Mouse (Mus musculus) embryonic facial prominence, embryonic 15.5 days (tissue): ENCODE results near the gene Pde4c. TPM values are rescaled to one million over a fixed set of nuclear protein-coding genes. Genes with fewer than 3 reads are reported as not detected.
A peak's percentile ranks its signal among the peaks of the same experiment; 100 is the strongest.

Source experiments
- ATAC-seq: fragments of 200-750 bp; cut with Nextera tagmentation; 2 replicates; pipeline ENCODE4 v1.8.0; 2017; ENCODE audit warnings: low read depth, moderate TSS enrichment; ENCODE audit not compliant: insufficient number of reproducible peaks, low FRiP score, low TSS enrichment
- H3K27ac ChIP-seq: fragments of 300-500 bp; sonication (generic); replicated peaks from 2 replicates; pipeline ENCODE4 v1.5.1; 2015; ENCODE audit warnings: mild to moderate bottlenecking, inconsistent platforms
- H3K27me3 ChIP-seq: fragments of 300-500 bp; sonication (generic); 2 replicates; pipeline ENCODE4 v1.6.1; 2015; ENCODE audit warnings: inconsistent platforms
- H3K36me3 ChIP-seq: fragments of 300-500 bp; sonication (generic); 2 replicates; pipeline ENCODE4 v1.6.1; 2015; ENCODE audit warnings: mild to moderate bottlenecking, inconsistent platforms
- H3K4me1 ChIP-seq: fragments of 300-500 bp; sonication (generic); 2 replicates; pipeline ENCODE4 v1.6.1; 2015; ENCODE audit warnings: inconsistent platforms
- H3K4me2 ChIP-seq: fragments of 300-500 bp; sonication (generic); replicated peaks from 2 replicates; pipeline ENCODE4 v1.6.1; 2015; ENCODE audit warnings: mild to moderate bottlenecking, inconsistent platforms
- H3K4me3 ChIP-seq: fragments of 300-500 bp; sonication (generic); replicated peaks from 2 replicates; pipeline ENCODE4 v1.5.1; 2015; ENCODE audit warnings: mild to moderate bottlenecking, inconsistent platforms
- H3K9ac ChIP-seq: fragments of 300-500 bp; sonication (generic); 2 replicates; pipeline ENCODE4 v1.6.1; 2015; ENCODE audit warnings: inconsistent platforms
- H3K9me3 ChIP-seq: fragments of 300-500 bp; sonication (generic); replicated peaks from 2 replicates; pipeline ENCODE4 v1.6.1; 2016; ENCODE audit warnings: inconsistent platforms
- WGBS: fragments of 180-500 bp; shearing (Covaris S2); methylation state at CpG from one replicate; pipeline ENCODE4 v1.1.7; 2015; 5-methylcytosine and 5-hydroxymethylcytosine counted together
- polyA plus RNA-seq: library from polyadenylated mRNA; unstranded; fragments of >200 nt; fragmentation: Nextera tagmentation; extraction: Ambion mirVana; gene quantifications from 2 replicates; pipeline ENCODE4 v1.2.1, GENCODE M21; 2015

Gene Pde4c
- polyA plus RNA-seq, 1 experiment from 2014 or later = 0.29 TPM

DNA sequence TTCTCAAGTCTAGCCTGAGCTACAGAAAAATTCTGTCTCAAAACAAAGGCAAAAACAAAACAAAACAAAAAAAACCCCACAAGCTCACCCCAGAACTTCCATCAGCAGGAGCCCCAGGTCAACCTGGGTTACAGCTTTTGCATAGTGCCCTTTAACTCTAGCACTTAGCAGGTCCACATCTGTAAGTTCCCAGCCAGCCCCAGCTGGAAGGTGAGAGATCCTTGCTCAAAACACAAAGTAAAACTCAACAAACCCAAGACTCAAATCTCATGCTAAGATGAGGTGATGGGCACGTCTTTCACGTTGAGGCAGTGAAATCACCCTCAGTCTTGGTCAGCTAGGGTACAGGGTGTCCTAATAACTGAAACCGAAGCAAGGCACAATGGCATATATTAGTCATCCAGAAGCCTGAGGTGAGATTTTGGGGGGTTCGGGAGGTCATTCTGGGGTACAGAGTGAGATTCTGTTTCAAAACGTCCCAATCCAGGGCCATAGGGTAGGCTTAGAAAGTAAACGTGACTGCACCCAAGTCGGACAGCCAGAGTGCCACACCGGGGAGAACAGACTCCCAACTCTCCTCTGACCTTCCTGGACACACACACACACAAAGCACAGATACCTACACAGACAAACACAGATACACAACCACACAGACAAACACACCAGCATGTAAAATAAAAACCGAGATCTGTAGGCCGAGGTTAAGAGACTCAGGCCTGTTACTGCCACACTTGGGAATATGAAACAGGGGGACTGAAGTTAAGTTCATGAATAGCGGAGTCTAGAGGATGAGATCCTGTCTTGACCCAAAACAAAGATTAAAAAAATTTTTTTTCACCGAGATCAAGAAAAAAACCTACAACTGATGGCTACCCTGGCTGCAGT, 25.9 kb upstream of the Pde4c start:
- WGBS = 64% methylated on average over 12 of the region's 12 CpGs
- peak overlapping the region; percentile 94 for H3K4me3 ChIP-seq
- no peak overlapping the region for H3K9ac ChIP-seq
- no peaks in the 10 kb centered on the region for H3K27me3 ChIP-seq
- ATAC-seq = no peak
- peak overlapping the region; percentile 99 for H3K27ac ChIP-seq
- H3K4me1 ChIP-seq = peaks cover 62% of the 10 kb centered on the region
- 0 out of 2 replicates have a peak, but pooled peaks cover 5% of the 10 kb centered on the region for H3K36me3 ChIP-seq
- peak overlapping the region; percentile 62 for H3K4me2 ChIP-seq
- no peaks in the 10 kb centered on the region for H3K9me3 ChIP-seq

DNA sequence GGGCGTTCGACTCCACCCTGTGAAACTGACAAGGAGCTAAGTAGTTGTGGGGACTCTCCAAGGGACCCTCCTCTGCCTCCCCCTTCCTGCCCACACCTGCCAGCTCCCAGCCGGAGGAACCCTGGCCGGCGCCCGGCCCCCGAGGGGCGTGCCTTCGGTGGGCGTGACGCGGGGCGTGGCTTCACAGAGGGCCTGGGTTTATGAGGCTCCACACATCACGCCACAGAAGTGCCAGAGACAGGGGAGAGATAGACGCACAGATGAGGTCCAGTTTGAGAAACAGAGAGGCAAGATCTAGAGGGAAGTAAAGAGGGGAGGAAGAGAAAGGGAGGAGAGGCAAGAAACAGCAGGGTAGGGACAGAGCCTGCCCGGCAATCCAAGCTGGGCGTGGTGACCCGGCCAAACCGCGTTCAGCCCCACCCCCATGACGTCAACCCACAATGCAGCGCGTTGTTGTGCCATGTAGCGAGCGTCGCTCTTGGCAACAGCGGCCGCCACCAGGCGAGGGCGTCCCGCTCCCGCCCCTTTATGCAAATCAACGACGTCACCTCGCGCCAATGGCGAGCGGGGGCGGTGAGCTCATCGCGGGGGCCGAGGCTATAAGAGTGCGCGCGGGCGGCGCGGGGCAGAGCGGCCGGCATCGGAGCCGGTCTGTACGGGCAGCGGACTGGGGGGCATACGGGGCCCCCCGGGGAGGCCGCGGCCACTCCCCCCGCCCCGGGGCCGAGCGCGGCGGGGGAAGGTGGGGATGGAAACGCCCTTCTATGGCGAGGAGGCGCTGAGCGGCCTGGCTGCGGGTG, 25.0 kb upstream of the Pde4c start, which contains the start of gene Jund:
Jund (plus strand) TSS at position 640 of the 800 bp plus-strand sequence.
- 0 out of 2 replicates have a peak, but pooled peaks cover 5% of the 10 kb centered on the region for H3K36me3 ChIP-seq
- H3K9me3 ChIP-seq = no peaks in the 10 kb centered on the region
- peak within 1 kb of the TSS; percentile 98 for H3K9ac ChIP-seq
- peaks cover 58% of the 10 kb centered on the region for H3K4me1 ChIP-seq
- H3K4me2 ChIP-seq = peak within 1 kb of the TSS; percentile 62
- H3K27me3 ChIP-seq = no peaks in the 10 kb centered on the region
- WGBS = under 1% methylated on average over 68 of the region's 69 CpGs
- peak within 1 kb of the TSS; percentile 94 for H3K4me3 ChIP-seq
- ATAC-seq = peak; percentile 90
- H3K27ac ChIP-seq = peak within 1 kb of the TSS; percentile 99

DNA sequence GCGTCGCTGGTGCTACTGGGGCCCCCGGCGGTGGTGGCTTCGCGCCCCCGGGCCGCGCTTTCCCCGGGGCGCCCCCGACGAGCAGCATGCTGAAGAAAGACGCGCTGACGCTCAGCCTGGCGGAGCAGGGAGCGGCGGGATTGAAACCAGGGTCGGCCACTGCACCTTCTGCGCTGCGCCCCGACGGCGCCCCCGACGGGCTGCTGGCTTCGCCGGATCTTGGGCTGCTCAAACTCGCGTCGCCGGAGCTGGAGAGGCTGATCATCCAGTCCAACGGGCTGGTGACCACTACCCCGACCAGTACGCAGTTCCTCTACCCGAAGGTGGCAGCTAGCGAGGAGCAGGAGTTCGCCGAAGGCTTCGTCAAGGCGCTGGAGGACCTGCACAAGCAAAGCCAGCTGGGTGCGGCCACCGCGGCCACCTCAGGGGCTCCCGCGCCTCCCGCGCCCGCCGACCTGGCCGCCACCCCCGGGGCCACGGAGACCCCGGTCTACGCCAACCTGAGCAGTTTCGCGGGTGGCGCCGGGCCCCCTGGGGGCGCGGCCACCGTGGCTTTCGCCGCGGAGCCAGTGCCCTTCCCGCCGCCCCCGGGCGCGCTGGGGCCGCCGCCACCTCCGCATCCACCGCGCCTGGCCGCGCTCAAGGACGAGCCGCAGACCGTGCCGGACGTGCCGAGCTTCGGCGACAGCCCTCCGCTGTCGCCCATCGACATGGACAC, 24.2 kb upstream of the Pde4c start:
- H3K27ac ChIP-seq = peak overlapping the region; percentile 99
- no peaks in the 10 kb centered on the region for H3K9me3 ChIP-seq
- peak overlapping the region; percentile 62 for H3K4me2 ChIP-seq
- peak overlapping the region; percentile 94 for H3K4me3 ChIP-seq
- H3K36me3 ChIP-seq = 0 out of 2 replicates have a peak, but pooled peaks cover 5% of the 10 kb centered on the region
- no peaks in the 10 kb centered on the region for H3K27me3 ChIP-seq
- ATAC-seq = no peak; the same call in none of the 2 replicates
- peak overlapping the region; percentile 98 for H3K9ac ChIP-seq
- peaks cover 55% of the 10 kb centered on the region for H3K4me1 ChIP-seq
- under 1% methylated on average over 83 of the region's 89 CpGs for WGBS

DNA sequence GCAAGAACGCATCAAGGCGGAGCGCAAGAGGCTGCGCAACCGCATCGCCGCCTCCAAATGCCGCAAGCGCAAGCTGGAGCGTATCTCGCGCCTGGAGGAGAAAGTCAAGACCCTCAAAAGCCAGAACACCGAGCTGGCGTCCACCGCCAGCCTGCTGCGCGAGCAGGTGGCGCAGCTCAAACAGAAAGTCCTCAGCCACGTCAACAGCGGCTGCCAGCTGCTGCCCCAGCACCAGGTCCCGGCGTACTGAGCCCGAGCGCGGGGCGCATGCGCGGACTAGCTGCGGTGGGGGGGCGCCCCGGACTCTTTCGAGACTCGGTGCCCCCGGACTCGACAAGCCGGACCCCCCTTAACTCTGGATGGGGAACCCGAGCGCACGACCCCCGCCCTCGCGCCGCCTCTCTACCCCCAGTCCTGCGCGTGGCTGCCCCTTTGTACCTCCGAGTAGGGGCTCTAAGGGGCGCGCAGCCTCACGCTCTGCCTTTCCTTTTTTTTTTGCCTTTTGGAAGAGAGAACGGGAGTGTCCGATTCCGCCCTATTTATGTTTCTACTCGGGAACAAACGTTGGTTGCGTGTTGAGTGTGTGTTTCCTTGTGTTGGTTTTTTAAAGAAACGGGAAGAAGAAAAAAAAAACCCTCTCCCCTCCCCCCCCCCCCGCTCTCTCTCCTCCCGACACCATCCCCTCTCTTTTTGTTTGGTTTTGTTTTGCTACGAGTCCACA, 23.5 kb upstream of the Pde4c start:
- Histone ChIP-seq H3K9ac (peak overlapping the region; percentile 98), H3K27ac (peak overlapping the region; percentile 99), H3K9me3 (no peaks in the 10 kb centered on the region), H3K4me1 (peaks cover 54% of the 10 kb centered on the region), H3K4me3 (peak overlapping the region; percentile 94), H3K27me3 (no peaks in the 10 kb centered on the region), H3K36me3 (0 out of 2 replicates have a peak, but pooled peaks cover 5% of the 10 kb centered on the region), H3K4me2 (peak overlapping the region; percentile 62)
- ATAC-seq = no peak
- under 1% methylated on average over 58 of the region's 59 CpGs for WGBS

DNA sequence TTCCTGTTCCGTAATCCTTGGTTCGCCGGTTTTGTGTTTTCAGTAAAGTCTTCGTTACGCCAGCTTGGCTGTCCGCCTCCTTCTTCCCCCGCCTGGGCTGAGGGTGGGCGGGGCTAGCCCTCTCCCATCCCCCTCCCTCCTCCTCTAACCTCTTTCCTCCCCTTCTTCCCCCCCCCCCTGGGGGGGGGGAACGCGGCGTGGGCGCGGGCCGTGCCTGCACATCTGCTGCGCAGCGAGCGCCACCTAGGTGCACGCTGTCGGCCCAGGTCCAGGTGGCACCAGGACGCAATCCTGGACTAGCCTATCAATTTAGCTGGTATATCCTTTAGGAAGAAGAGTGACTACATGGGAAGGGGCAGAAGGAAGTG, 23.0 kb upstream of the Pde4c start:
- peak overlapping the region; percentile 98 for H3K9ac ChIP-seq
- peak overlapping the region; percentile 94 for H3K4me3 ChIP-seq
- 0 out of 2 replicates have a peak, but pooled peaks have one; percentile 3 for ATAC-seq
- peak overlapping the region; percentile 62 for H3K4me2 ChIP-seq
- no peaks in the 10 kb centered on the region for H3K9me3 ChIP-seq
- no peaks in the 10 kb centered on the region for H3K27me3 ChIP-seq
- 0% methylated on average over 16 of the region's 20 CpGs for WGBS
- H3K36me3 ChIP-seq = 0 out of 2 replicates have a peak, but pooled peaks cover 5% of the 10 kb centered on the region
- peaks cover 49% of the 10 kb centered on the region for H3K4me1 ChIP-seq
- peak overlapping the region; percentile 99 for H3K27ac ChIP-seq

DNA sequence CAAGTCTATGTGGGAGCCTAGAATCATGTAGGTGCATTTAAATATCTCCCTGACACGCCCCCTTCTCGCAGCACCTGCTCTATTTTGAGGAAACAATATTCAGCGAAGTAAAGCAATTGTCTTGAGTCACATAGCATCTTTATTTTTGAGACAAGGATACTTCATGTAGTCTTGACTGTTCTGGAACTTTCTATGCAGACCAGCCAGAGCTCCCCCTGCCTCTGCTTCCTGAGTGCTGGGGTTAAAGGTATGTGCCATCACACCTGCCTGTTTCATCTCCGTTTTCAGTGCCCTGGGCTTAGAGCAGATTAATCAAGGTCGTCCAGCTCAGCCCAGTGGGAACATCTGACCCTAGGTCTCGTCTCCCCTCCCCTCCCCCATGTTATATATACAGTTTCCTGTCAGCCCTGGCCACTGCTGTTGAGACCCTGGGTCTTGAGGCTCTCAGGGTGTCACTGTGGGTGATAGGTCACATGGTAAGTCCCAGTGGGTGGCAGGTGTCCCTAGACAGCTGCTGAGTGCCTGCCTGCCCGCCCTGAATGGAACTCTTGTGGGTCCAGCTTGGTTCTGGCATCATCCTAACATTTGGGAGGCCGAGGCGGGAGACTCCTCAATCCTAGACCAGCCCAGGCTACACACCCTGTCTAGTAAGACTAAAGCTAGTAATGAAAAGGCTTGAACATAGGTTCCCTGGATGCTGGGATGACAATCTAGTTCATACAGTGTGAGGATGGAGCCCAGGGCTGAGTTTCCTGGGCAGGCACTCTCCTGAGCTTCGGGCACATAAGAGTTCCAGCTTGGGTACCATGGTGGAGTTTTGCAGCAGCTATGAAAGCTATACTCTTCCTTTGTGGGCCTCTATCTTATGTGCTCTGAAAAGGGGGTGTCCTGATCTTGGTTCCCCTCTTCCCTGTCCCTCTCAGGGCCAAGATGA, 22.2 kb upstream of the Pde4c start:
- Histone ChIP-seq H3K4me1 (peaks cover 41% of the 10 kb centered on the region), H3K4me3 (peak overlapping the region; percentile 94), H3K9ac (peak overlapping the region; percentile 3; the same call in 1 of the 2 replicates), H3K27ac (peak overlapping the region; percentile 99), H3K4me2 (peak overlapping the region; percentile 62), H3K9me3 (no peaks in the 10 kb centered on the region), H3K36me3 (0 out of 2 replicates have a peak, but pooled peaks cover 5% of the 10 kb centered on the region), H3K27me3 (no peaks in the 10 kb centered on the region)
- 49% methylated on average over 10 of the region's 10 CpGs for WGBS
- ATAC-seq = no peak

DNA sequence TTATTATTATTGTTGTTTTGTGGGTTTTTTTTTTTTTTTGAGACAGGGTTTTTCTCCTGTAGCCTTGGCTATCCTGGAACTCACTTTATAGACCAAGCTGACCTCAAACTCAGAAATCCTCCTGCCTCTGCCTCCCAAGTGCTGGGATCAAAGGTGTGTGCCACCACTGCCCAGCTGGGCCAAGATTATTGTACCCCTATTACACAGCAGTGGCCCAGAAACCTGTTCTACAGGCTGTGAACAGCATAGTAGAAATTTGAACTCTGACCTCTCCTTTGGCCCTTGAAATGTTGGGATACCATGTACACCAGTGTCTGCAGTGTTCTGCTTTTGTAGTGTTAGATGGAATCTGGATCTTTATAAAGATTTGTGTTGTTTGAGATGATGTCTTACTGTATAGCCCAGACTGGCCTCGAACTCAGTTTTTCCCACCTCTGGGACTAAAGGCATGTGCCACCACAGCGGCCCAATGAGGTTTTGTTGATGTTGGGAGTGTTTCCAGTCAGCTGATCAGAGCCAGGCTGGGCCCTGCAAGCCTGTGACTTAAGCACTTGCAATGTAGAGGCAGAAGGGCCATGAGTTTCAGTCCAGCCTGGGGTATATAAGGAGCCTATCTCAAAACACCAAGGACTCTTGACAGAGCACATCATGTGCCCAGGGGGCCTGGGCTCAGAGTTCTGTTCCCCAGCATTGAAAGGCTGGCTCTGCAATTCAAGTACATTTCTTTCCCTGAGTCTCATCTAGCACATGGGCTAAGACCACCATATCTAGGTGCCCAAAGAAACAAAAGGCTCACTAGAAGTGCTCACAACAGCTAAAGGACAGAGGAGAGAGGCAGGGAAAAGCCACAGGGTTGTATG, 21.3 kb upstream of the Pde4c start:
- Histone ChIP-seq H3K4me3 (peak overlapping the region; percentile 94; the same call in 1 of the 2 replicates), H3K27me3 (no peaks in the 10 kb centered on the region), H3K4me1 (peaks cover 32% of the 10 kb centered on the region), H3K36me3 (0 out of 2 replicates have a peak, but pooled peaks cover 5% of the 10 kb centered on the region), H3K27ac (0 out of 2 replicates have a peak overlapping the region, but pooled peaks have one; percentile 8), H3K9me3 (no peaks in the 10 kb centered on the region), H3K9ac (no peak overlapping the region), H3K4me2 (no peak overlapping the region; the same call in 1 of the 2 replicates)
- WGBS = 80% methylated on average over 2 of the region's 2 CpGs
- ATAC-seq = no peak

DNA sequence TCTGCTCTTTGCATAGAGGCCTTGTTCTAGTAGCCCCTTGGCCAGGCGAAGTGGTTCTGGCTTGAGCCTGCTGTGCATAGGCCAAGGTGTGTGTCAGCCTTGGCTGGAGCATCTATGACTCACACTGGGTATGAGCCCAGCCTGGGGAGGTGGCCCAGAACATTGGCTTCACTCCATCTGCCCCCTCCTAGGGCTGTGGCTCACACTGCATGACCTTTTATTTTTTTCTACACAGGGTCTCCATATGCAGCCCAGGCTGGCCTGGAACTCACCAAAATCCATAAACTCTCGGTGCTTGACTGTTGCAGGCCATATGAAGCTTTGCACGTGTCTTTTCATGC, 20.7 kb upstream of the Pde4c start:
- ATAC-seq = no peak
- no peak overlapping the region for H3K27ac ChIP-seq
- H3K4me1 ChIP-seq = peaks cover 26% of the 10 kb centered on the region
- 75% methylated on average over 3 of the region's 3 CpGs for WGBS
- H3K9me3 ChIP-seq = no peaks in the 10 kb centered on the region
- H3K9ac ChIP-seq = no peak overlapping the region
- H3K27me3 ChIP-seq = no peaks in the 10 kb centered on the region
- H3K4me2 ChIP-seq = no peak overlapping the region
- no peak overlapping the region for H3K4me3 ChIP-seq
- 0 out of 2 replicates have a peak, but pooled peaks cover 5% of the 10 kb centered on the region for H3K36me3 ChIP-seq

DNA sequence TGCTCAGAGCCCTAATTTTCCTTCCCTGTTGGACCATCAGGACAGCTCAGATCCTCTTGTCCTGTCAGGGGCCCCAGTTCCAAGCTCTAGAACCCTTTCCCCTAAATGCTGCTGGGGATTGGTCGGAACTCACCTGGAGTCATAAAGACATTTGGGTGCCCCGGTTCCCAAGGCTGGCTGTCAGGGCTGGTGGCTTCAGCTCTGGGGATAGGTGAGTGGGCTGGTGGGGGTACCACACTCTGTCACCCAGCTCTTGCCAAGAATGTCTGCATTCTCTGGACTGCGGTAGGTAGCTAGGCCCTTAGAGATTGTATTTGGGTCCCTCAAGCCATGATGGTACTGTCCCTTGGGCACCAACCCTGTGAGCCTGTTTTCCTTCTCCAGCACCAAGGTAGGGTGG, 20.2 kb upstream of the Pde4c start, which contains the start of gene Iqcn:
Iqcn (plus strand) TSS at position 171 of the 400 bp plus-strand sequence.
- 81% methylated on average over 3 of the region's 3 CpGs for WGBS

More for the DNA sequence above, 20.2 kb upstream of the Pde4c start, which contains the start of gene Iqcn:
- Histone ChIP-seq H3K9ac (no peak within 1 kb of the TSS), H3K9me3 (no peaks in the 10 kb centered on the region), H3K27me3 (no peaks in the 10 kb centered on the region), H3K4me1 (peaks cover 21% of the 10 kb centered on the region), H3K4me3 (no peak within 1 kb of the TSS), H3K27ac (0 out of 2 replicates have a peak within 1 kb of the TSS, but pooled peaks have one; percentile 8), H3K36me3 (0 out of 2 replicates have a peak, but pooled peaks cover 5% of the 10 kb centered on the region), H3K4me2 (no peak within 1 kb of the TSS; the same call in 1 of the 2 replicates)
- no peak for ATAC-seq
